Mouse (Mus musculus) 3134 (cell line): ENCODE results near the gene Cggbp1.
"Not testable (repeated sequence)": the region's sequence is repeated elsewhere in the genome, so short reads cannot be mapped to it uniquely, and the experiment has no call there.

Source experiments
- DNase-seq: peaks from one replicate; pipeline ENCODE4 v3.0.0-alpha.2; 2011; ENCODE audit warnings: low spot score; ENCODE audit not compliant: insufficient read length; ENCODE audit errors: extremely low read depth

Gene Cggbp1

DNA sequence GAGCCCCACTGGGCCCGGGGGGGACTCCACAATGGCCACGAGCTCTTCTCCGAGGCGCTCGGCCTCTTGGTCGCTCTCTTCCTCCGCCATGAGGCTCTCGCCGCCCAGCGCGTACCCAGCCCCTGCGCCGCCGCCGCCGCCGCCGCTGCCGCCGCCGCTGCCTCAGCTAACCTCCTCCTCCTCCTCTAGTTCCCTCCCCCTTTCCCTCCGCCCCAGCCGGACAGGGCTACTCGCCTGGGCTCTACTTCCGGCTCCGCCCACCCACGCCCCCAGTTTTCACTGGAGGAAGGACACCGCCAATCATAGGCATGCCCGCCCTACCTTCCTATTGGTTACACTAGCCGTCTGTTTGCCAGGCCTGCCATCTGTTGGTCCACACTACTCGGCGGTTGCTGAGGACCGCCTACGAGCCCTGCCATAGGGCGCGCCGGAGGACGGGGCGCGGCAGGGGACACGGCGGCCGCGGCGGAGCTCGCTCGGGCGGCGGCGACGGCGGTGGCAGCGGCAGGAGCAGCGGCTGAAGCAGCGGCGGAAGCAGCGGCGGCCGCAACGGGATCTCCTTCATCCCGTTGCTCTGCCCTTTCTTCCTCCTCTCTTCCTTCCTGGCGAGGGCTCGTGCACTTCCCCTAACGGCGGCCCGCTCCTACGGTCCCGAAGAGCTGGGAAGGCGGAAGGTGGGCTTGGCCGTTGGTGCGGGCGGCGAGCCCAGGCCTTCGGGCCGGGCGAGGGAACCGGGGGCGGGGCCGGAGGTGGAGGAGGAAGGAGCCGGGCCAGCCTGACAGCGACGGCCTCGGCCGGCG lies at the start of gene Cggbp1, which contains the start of gene Zfp654:
Cggbp1 (plus strand) TSS at position 434 of the 800 bp plus-strand sequence.
Zfp654 (minus strand) TSS at position 90 of the 800 bp plus-strand sequence.
- DNase-seq = peak; percentile 95

GRCm38 (mm10) chr16:64803041-64803440 lies 48.8 kb upstream of the Cggbp1 start:
- DNase-seq = no peak

- no peak for DNase-seq
Measured at GRCm38 (mm10) chr16:64817094-64817765, 34.6 kb upstream of the Cggbp1 start.

- no peak for DNase-seq
Measured at GRCm38 (mm10) chr16:64823890-64824289, 27.9 kb upstream of the Cggbp1 start.

GRCm38 (mm10) chr16:64824474-64824873 lies 27.3 kb upstream of the Cggbp1 start:
- DNase-seq = no peak

DNA sequence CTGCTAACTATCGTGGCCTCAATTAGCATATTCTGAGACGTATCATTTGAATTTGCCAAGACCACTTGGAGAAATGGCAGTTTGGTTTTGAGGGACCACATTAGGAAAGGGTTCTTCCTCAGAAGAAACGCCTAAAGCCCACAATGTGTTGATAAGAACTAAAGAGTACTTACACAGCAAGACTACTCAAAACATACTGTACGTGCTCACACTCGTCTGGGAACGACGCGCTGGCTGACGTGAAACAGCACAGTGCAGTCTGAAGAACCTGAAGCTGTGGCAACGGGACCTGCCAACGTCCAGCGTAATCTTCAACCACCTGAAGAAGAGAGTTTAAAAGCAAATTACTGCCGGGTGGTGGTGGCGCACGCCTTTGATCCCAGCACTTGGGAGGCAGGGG lies 21.5 kb upstream of the Cggbp1 start:
- DNase-seq = no peak

GRCm38 (mm10) chr16:64835996-64836545 lies 15.7 kb upstream of the Cggbp1 start:
- DNase-seq = no peak

DNA sequence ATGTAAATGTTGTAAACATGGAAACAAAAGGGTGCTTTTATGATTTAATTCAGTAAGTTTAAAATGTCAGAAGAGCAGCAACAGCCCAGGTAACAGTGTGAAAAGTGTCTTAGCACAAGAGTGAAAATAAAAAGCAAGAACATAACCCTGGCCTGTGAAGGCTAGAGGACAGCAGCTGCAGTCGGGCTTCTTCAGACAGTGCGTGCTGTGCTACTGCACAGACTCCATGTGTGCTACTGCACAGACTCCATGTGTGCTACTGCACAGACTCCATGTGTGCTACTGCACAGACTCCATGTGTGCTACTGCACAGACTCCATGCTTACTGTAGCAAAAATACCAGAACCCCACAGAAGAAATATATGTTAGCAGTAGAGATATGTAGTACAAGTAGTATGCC lies 15.1 kb upstream of the Cggbp1 start:
- no peak for DNase-seq

DNA sequence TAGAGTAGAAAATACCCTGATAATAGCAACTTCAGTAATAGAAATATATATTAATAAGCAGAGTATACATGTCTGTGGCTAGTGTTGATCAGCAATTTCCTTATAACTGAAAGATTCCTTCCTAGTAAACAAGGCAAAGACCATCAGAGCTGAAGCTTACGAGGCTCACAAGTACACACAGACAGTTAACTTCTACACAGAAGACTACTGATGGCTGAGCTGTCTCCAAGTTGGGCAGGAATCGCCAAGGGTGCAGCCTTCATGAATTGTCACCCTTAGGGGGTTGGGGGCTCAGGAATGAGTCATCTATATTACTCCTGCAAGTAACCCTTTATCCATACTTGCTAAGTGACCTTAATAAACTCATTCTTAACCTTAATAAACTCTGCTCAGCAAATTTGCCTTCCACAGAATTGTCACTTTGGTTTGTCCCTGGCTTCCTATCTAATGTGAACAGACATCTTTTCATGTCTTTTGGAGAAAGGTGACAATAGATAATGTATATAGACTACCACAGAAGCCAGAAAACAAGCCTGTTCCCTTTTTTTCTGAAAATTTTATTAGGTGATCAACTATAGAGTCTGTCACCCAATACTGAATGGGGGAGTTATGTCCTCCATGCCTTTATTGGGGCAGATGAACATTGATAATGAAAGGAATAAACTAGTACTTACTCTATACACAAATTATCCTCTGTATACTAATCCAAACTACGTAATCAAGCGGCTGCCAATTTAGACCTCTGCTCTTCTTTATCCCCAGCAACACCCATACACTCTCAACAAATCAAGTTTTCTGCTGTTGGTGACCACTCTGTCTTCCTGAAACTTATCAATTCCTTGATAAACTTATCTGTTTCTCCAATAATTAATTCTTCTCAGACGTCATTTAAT lies 10.1 kb upstream of the Cggbp1 start:
- DNase-seq = no peak

DNA sequence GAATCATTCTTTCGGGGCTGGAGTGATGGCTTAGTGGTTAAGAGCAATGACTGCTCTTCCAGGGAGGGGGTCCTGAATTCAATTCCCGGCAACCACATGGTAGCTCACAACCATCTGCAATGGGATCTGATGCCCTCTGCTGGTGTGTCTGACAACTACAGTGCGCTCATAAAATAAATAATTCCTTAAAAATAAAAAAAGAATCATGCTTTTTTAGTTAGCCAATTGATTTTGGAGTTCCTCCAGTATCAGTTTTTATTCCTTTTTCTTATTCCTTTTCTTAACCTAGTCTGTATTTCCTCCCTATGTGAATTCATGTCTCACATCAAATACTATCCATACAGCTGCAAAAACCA lies 9.4 kb upstream of the Cggbp1 start:
- DNase-seq = no peak

- peak; percentile 5 for DNase-seq
Measured at GRCm38 (mm10) chr16:64845947-64846346, 5.8 kb upstream of the Cggbp1 start.

DNA sequence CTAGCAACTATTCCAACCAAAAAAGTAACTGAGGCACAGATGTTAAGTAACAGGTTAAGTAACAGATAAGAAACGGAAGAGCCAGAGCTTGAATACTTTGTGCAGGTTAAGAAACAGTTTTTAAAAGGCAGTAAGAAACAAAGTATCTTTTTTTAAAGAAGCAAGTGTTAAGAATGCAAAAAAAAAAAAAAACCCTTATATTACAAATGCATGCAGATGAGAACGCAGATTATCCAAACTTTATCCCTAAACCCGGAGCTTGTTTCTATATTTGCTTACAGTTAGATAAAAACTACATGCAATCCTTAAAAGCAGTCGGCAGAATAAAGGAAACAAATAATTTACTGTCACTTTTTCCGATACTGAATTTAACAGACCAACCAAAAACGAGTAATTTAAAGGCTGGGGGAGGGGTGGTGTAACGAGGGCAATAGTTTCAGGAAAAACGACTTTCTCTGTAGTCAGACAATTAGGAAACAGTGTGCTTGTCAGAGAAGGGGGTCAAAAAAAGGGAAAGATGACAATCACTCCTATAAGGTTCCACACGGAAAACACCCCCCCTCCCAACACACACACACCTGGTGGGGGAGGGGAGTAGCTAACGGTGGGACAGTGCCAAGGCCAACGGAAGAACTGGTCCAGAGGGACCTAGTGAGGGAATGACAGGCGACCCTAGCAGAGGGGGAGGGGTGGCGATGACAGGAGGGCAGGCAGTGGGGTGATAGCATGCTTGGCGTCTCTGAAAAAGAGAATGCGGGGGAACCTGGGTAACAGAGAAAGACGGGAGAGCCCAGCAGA lies 1.3 kb upstream of the Cggbp1 start:
- no peak for DNase-seq

DNA sequence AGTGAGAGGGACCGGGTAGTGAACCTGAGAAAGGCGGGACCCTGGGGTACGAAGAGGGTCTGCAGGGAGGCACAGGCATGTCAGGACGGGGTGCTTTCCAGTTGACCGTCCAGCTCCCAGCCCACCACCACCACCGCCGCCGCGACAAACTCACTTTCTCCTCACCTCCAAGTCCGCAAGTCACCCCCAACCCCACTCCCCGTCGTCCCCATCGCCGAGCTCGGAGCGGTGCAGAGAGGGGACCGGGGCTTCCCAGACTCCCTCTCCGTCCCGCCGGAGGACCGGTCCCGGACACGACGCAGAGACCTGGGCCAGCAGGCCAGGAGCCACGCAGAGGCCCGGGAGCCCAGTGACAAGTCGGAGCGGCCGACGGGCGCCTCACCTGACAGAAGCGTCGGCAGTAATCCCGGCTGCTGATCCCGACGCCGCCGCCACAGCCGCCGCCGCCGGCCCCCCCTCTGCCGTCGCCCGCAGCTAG lies 672 bp upstream of the Cggbp1 start:
- no peak for DNase-seq

GRCm38 (mm10) chr16:64852441-64852871 lies 660 bp downstream of the Cggbp1 start:
- peak; percentile 51 for DNase-seq

DNA sequence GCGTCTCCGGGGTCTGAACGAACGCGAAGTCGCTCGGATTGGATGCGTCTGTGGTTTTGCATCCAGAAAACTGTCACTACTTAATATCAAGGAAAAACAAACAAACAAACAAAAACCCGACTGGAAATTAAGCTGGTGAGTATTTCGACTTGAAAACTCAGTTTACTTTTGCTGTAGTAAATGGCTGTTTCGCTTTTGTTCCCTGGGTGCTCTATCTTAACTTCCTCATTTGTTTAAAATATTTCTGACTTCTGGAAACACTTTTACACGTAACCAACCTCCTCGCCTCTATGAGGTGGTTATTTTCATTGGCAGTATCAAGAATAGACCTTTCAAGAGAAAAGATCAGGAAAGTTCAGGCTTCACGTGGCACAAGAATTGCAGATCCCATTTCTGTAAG lies 1.1 kb downstream of the Cggbp1 start:
- DNase-seq = no peak

- no peak for DNase-seq
Measured at GRCm38 (mm10) chr16:64856946-64857345, 5.2 kb downstream of the Cggbp1 start.

DNA sequence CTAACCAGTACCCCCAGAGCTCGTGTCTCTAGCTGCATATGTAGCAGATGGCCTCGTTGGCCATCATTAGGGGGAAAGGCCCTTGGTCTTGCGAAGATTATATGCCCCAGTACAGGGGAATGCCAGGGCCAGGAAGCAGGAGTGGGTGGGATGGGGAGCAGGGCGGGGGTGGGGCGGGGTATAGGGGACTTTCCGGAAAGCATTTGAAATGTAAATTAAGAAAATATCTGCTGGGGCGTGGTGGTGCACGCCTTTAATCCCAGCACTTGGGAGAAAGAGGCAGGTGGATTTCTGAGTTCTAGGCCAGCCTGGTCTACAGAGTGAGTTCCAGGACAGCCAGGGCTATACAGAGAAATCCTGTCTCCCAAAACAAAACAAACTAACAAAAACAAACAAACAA lies 14.0 kb downstream of the Cggbp1 start:
- not testable (repeated sequence) for DNase-seq

DNA sequence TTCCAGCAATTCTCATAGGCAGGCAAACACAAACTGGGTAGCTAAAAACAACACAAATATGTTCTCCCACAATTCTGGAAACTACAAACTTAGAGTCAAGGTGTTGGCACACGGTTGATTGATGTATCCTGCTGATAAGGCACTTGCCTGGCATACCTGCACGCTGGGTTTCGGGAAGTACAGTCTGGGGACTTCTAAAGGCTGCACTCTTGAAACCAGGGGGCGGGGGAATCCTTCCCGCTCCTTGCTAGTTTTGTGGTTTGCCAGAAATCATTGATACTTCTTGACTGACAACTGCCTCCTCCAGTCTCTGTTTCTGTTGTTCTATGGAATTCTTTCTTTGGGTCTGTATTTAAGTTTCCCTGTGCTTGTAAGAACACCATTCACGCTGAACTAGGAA lies 16.8 kb downstream of the Cggbp1 start:
- no peak for DNase-seq

GRCm38 (mm10) chr16:64869621-64870020 lies 17.8 kb downstream of the Cggbp1 start:
- no peak for DNase-seq

- DNase-seq = no peak
Measured at GRCm38 (mm10) chr16:64872296-64872695, 20.5 kb downstream of the Cggbp1 start.
